In genomic region chr13:95536117-95536493, GRCm38 (mm10) we compare ENCODE assay signal across 21 mouse cellular contexts. TPM values are rescaled to one million over a fixed set of nuclear protein-coding genes. Genes with fewer than 3 reads are reported as not detected.
DNase-seq lines count a peak whose midpoint lies in the region; ATAC-seq and TF ChIP-seq lines count a peak whose summit lies in the region.
"Had no signal": no experiment of that assay in that cellular context is flagged by ENCODE, and none has a peak within 500 bp of the region (broad histone marks: within the 10 kb centered on the region; RNA-seq: fewer than 3 reads in every experiment).

No protein-coding gene starts in this region.

- peak; percentile 58 for DNase-seq in heart, embryonic 10.5 days (ENCODE audit: low spot score)
- no peak for DNase-seq in heart, postnatal 4 days
- DNase-seq in liver, embryonic 11.5 days (ENCODE audit: low spot score), result no peak
- DNase-seq in liver, result no peak
- no peak for DNase-seq in ES-E14 (ENCODE audit: low read depth, low spot score)
- DNase-seq in kidney, adult 11 months, result no peak
- DNase-seq in adrenal gland, postnatal 25 days, result no peak
- DNase-seq: cerebellum, adult 9-11 months; right cerebral cortex, postnatal 4 days had no signal

- in situ Hi-C loops in ES-E14 (cut with MboI; ENCODE audit: low sequenced_read_pairs in 2 of 2, unreplicated experiment in 2 of 2), result no loop called here

- H3K4me3 ChIP-seq in heart, embryonic 10.5 days, result no peak overlapping the region
- no peak overlapping the region; the same call in 1 of the 2 replicates for H3K4me3 ChIP-seq in liver, embryonic 11.5 days (ENCODE audit: low read depth, low read length)
- peak overlapping the region; percentile 36 to 43; a peak in 3 of 4 replicates for H3K4me3 ChIP-seq in ES-E14 (ENCODE audit: insufficient read depth in 1 of 2, low read depth in 1 of 2, low read length in 2 of 2, poor library complexity in 1 of 2, severe bottlenecking in 1 of 2)
- no peak overlapping the region for H3K4me3 ChIP-seq in liver, embryonic 16.5 days (ENCODE audit: low read depth, low read length)
- H3K4me3 ChIP-seq: hindbrain, embryonic 13.5 days; midbrain, embryonic 15.5 days had no signal

- peak; percentile 26; the same call in 1 of the 2 replicates for ATAC-seq in liver, embryonic 11.5 days (replicated peaks; ENCODE audit: low FRiP score)
- no peak for ATAC-seq in liver, embryonic 16.5 days (ENCODE audit: low read depth)
- ATAC-seq: intestine, postnatal 0 days; midbrain, embryonic 15.5 days had no signal

- H3K4me2 ChIP-seq in liver, embryonic 11.5 days, result peak overlapping the region; percentile 49
- peak overlapping the region; percentile 47 for H3K4me2 ChIP-seq in liver, embryonic 16.5 days (ENCODE audit: low read depth, low read length)
- H3K4me2 ChIP-seq: hindbrain, embryonic 13.5 days; midbrain, embryonic 15.5 days had no signal

- peaks cover 40% of the 10 kb centered on the region for H3K4me1 ChIP-seq in heart, embryonic 10.5 days
- H3K4me1 ChIP-seq in liver, embryonic 11.5 days (replicated peaks; ENCODE audit: control insufficient read depth, insufficient read depth, low read length), result peaks cover 29% of the 10 kb centered on the region
- peaks cover 20 to 27% of the 10 kb centered on the region in 2 experiments for H3K4me1 ChIP-seq in ES-E14 (ENCODE audit: control insufficient read depth in 2 of 2, insufficient read depth in 2 of 2, low read length in 2 of 2, poor library complexity in 1 of 2)
- H3K4me1 ChIP-seq in liver, embryonic 16.5 days (ENCODE audit: control insufficient read depth, low read depth, low read length), result peaks cover 19% of the 10 kb centered on the region

- H3K9me3 ChIP-seq in heart, embryonic 10.5 days, result no peaks in the 10 kb centered on the region
- no peaks in the 10 kb centered on the region for H3K9me3 ChIP-seq in liver, embryonic 11.5 days (ENCODE audit: control insufficient read depth, low read length)
- H3K9me3 ChIP-seq in ES-E14 (ENCODE audit: control insufficient read depth, insufficient read depth, low read depth, low read length), result no peaks in the 10 kb centered on the region
- H3K9me3 ChIP-seq in liver, embryonic 16.5 days (replicated peaks; ENCODE audit: control insufficient read depth, low read length), result no peaks in the 10 kb centered on the region
- H3K9me3 ChIP-seq: hindbrain, embryonic 13.5 days; midbrain, embryonic 15.5 days had no signal

- no peaks in the 10 kb centered on the region; the same call in 1 of the 2 replicates for H3K27me3 ChIP-seq in heart, embryonic 10.5 days (ENCODE audit: insufficient read depth, poor library complexity, severe bottlenecking)
- H3K27me3 ChIP-seq in liver, embryonic 11.5 days (replicated peaks; ENCODE audit: control insufficient read depth, insufficient read depth, low read length), result peaks cover 7% of the 10 kb centered on the region
- H3K27me3 ChIP-seq in liver, embryonic 16.5 days (ENCODE audit: control insufficient read depth, insufficient read depth, low read depth, low read length), result no peaks in the 10 kb centered on the region; the same call in 1 of the 2 replicates
- H3K27me3 ChIP-seq: hindbrain, embryonic 13.5 days; midbrain, embryonic 15.5 days had no signal

- WGBS in heart, embryonic 10.5 days, result 6% methylated on average over 5 of the region's 5 CpGs
- WGBS in liver, embryonic 11.5 days, result 15% methylated on average over 5 of the region's 5 CpGs
- WGBS in liver, embryonic 16.5 days (ENCODE audit: insufficient replicate concordance), result 20% methylated on average over 5 of the region's 5 CpGs

- no peaks in the 10 kb centered on the region for H3K36me3 ChIP-seq in heart, embryonic 10.5 days
- no peaks in the 10 kb centered on the region for H3K36me3 ChIP-seq in liver, embryonic 11.5 days (ENCODE audit: control insufficient read depth, insufficient read depth, low read length)
- no peaks in the 10 kb centered on the region for H3K36me3 ChIP-seq in ES-E14 (ENCODE audit: control insufficient read depth, insufficient read depth, low read length, poor library complexity, severe bottlenecking)
- no peaks in the 10 kb centered on the region for H3K36me3 ChIP-seq in liver, embryonic 16.5 days (ENCODE audit: control insufficient read depth, insufficient read depth)
- H3K36me3 ChIP-seq: hindbrain, embryonic 13.5 days; midbrain, embryonic 15.5 days had no signal

- H3K27ac ChIP-seq in heart, embryonic 10.5 days, result peak overlapping the region; percentile 59; the same call in 1 of the 2 replicates
- peak overlapping the region; percentile 64 for H3K27ac ChIP-seq in liver, embryonic 11.5 days (ENCODE audit: low read depth, low read length)
- peak overlapping the region; percentile 94 for H3K27ac ChIP-seq in ES-E14 (ENCODE audit: insufficient read depth, low read depth, low read length, poor library complexity, severe bottlenecking)
- H3K27ac ChIP-seq in liver, embryonic 16.5 days (ENCODE audit: low read length), result no peak overlapping the region
- H3K27ac ChIP-seq: hindbrain, embryonic 13.5 days; kidney, postnatal 0 days; midbrain, embryonic 15.5 days had no signal

- peak overlapping the region; percentile 30; the same call in 1 of the 2 replicates for H3K9ac ChIP-seq in liver, embryonic 11.5 days (ENCODE audit: low read depth, low read length)
- peak overlapping the region; percentile 43; the same call in 1 of the 2 replicates for H3K9ac ChIP-seq in ES-E14 (ENCODE audit: insufficient read depth, low read depth, low read length, poor library complexity, severe bottlenecking)
- no peak overlapping the region for H3K9ac ChIP-seq in liver, embryonic 16.5 days (ENCODE audit: low read depth, low read length)
- H3K9ac ChIP-seq: hindbrain, embryonic 13.5 days; midbrain, embryonic 15.5 days had no signal

TF ChIP-seq in ES-E14, 5 proteins besides CTCF, POLR2A, EP300 and RAD21:
- no peak for TF ChIP-seq CHD2 (IDR thresholded peaks at IDR 0.05; ENCODE audit: low read depth, low read length)
- TF ChIP-seq HCFC1 (IDR thresholded peaks at IDR 0.05; ENCODE audit: borderline replicate concordance, insufficient read depth, low read length), result no peak

RNA-seq across cellular contexts. Expression of gene F2rl1, which starts 11.1 kb away (rescaled TPM):
- 0.23 TPM in 1 of 2 replicates, not detected in the other for polyA plus RNA-seq in heart, embryonic 10.5 days (2016; fragmentation: Nextera tagmentation; extraction: Ambion mirVana)
- total RNA-seq in heart, postnatal 4 days (2021), result 1 to 10 TPM; 2.5 to 2.7 TPM
- polyA plus RNA-seq in liver, embryonic 11.5 days (2014; fragmentation: Nextera tagmentation; extraction: Ambion mirVana), result 0.21 and 0.43 TPM in 2 replicates
- total RNA-seq in ES-E14 (2012; rRNA removed), result 51.7 and 107 TPM in 2 replicates
- polyA plus RNA-seq in liver, embryonic 16.5 days (2015; fragmentation: Nextera tagmentation; extraction: Ambion mirVana), result 0.58 and 0.68 TPM in 2 replicates
- total RNA-seq in adrenal gland, postnatal 25 days (2021), result 0.12 TPM in 1 of 2 replicates, not detected in the other
- polyA plus RNA-seq: hindbrain, embryonic 13.5 days had no signal

RNA-seq across cellular contexts. Expression of gene S100z, which starts 57.6 kb away (rescaled TPM):
- polyA plus RNA-seq in heart, embryonic 10.5 days (2016; fragmentation: Nextera tagmentation; extraction: Ambion mirVana), result not detected in 2 replicates
- total RNA-seq in heart, postnatal 4 days (2021), result not detected
- not detected in 2 replicates for polyA plus RNA-seq in liver, embryonic 11.5 days (2014; fragmentation: Nextera tagmentation; extraction: Ambion mirVana)
- not detected in 2 replicates for total RNA-seq in ES-E14 (2012; rRNA removed)
- not detected in 2 replicates for polyA plus RNA-seq in liver, embryonic 16.5 days (2015; fragmentation: Nextera tagmentation; extraction: Ambion mirVana)
- not detected in 2 replicates for total RNA-seq in adrenal gland, postnatal 25 days (2021)
- total RNA-seq: adrenal gland, adult 18-20 months; layer of hippocampus, adult 18-20 months; left cerebral cortex, postnatal 36 days; liver, adult 2 months; megakaryocyte progenitor cell, adult 5-6 weeks; neutrophil, adult 5-6 weeks had no signal
- polyA plus RNA-seq: forebrain, embryonic 14.5 days; hindbrain, embryonic 13.5 days; kidney, postnatal 0 days; liver, adult 2 months; midbrain, embryonic 15.5 days had no signal

Comparison
In these comparisons a context has a peak if more than half of its experiments do, and no peak if none do; other contexts are left out.
1. H3K4me3 ChIP-seq: peak in ES-E14 (2 of 2); none in heart, embryonic 10.5 days (single experiment), liver, embryonic 11.5 days (single experiment) and liver, embryonic 16.5 days (single experiment).
2. RNA of gene F2rl1, which starts 11.1 kb away (total RNA-seq): 51.7 to 107 TPM in ES-E14; 2.5 to 2.7 TPM in heart, postnatal 4 days and 0.12 TPM in adrenal gland, postnatal 25 days; every median in the first group is over 10 times any median in the second.